Mouse (Mus musculus) spleen, adult 2 months (tissue): ENCODE results near the gene Clip3. TPM values are rescaled to one million over a fixed set of nuclear protein-coding genes. Genes with fewer than 3 reads are reported as not detected.

Experiments
- DNase-seq, 2 experiments: peaks; one replicate each; pipeline versions ENCODE4 v3.0.0 to v3.0.0-alpha.2; 2012 to 2021; ENCODE audit warnings: low spot score in 2 of 2, low read depth in 1 of 2
- H3K27ac ChIP-seq: fragments of 200-500 bp; 2 replicates; pipeline ENCODE4 v1.5.1; 2012; ENCODE audit warnings: low read length, inconsistent platforms; ENCODE audit not compliant: insufficient read depth
- H3K27me3 ChIP-seq: fragments of 200-500 bp; 2 replicates; pipeline ENCODE4 v1.6.1; 2012; ENCODE audit warnings: mild to moderate bottlenecking, moderate library complexity, low read length, inconsistent platforms; ENCODE audit not compliant: control insufficient read depth, insufficient read depth
- H3K36me3 ChIP-seq: fragments of 200-500 bp; 2 replicates; pipeline ENCODE4 v1.6.1; 2012; ENCODE audit warnings: mild to moderate bottlenecking, low read length, inconsistent platforms; ENCODE audit not compliant: control insufficient read depth, insufficient read depth
- H3K4me1 ChIP-seq: fragments of 200-500 bp; 2 replicates; pipeline ENCODE4 v1.6.1; 2011; ENCODE audit warnings: inconsistent platforms; ENCODE audit not compliant: control insufficient read depth, insufficient read depth, insufficient read length
- H3K4me3 ChIP-seq: fragments of 200-500 bp; 2 replicates; pipeline ENCODE4 v1.5.1; 2011; ENCODE audit warnings: mild to moderate bottlenecking, inconsistent platforms; ENCODE audit not compliant: insufficient read depth, insufficient read length; ENCODE audit errors: extremely low read depth
- CTCF ChIP-seq: fragments of 200-500 bp; IDR thresholded peaks from 2 replicates; pipeline ENCODE4 v1.5.1; 2011; ENCODE audit warnings: mild to moderate bottlenecking, inconsistent platforms; ENCODE audit not compliant: insufficient read depth, insufficient read length, insufficient replicate concordance; ENCODE audit errors: extremely low read depth
- POLR2A ChIP-seq: fragments of 200-500 bp; IDR thresholded peaks from 2 replicates; pipeline ENCODE4 v1.6.1; 2011; ENCODE audit warnings: low read depth, low read length, inconsistent platforms
- WGBS: fragments of 180-500 bp; shearing (Covaris S2); methylation state at CpG from one replicate; pipeline ENCODE4 v1.1.7; 2018; 5-methylcytosine and 5-hydroxymethylcytosine counted together
- polyA plus RNA-seq: library from polyadenylated mRNA; depleted of rRNA; stranded (reverse); fragments of >200 nt; gene quantifications from 2 replicates; pipeline ENCODE4 v1.2.3, GENCODE M21; 2012

Clip3 gene
- polyA plus RNA-seq, 1 experiment = 10.0 TPM

- TF ChIP-seq POLR2A (no peak), CTCF (no peak)
- 64% methylated on average over 15 of the region's 15 CpGs for WGBS
- H3K4me1 ChIP-seq = peaks cover 3% of the 10 kb centered on the region; the same call in 1 of the 2 replicates
- H3K4me3 ChIP-seq = peak overlapping the region; percentile 70
- H3K27me3 ChIP-seq = no peaks in the 10 kb centered on the region
- H3K27ac ChIP-seq = no peak overlapping the region
- peaks cover 3% of the 10 kb centered on the region for H3K36me3 ChIP-seq
- no peak for DNase-seq
These were observed 18.0 kb downstream of the Clip3 start for GRCm38 (mm10) chr7:30309395-30310129.

GRCm38 (mm10) chr7:30310136-30310535 lies 18.6 kb downstream of the Clip3 start:
- peaks cover 3% of the 10 kb centered on the region for H3K36me3 ChIP-seq
- WGBS = 89% methylated on average over 12 of the region's 12 CpGs
- TF ChIP-seq POLR2A = no peak
- no peak for TF ChIP-seq CTCF
- H3K4me3 ChIP-seq = no peak overlapping the region
- H3K4me1 ChIP-seq = peaks cover 3% of the 10 kb centered on the region; the same call in 1 of the 2 replicates
- H3K27ac ChIP-seq = no peak overlapping the region
- H3K27me3 ChIP-seq = no peaks in the 10 kb centered on the region
- no peak for DNase-seq

GRCm38 (mm10) chr7:30313666-30314320 lies 22.3 kb downstream of the Clip3 start:
- no peaks in the 10 kb centered on the region for H3K27me3 ChIP-seq
- peaks cover 3% of the 10 kb centered on the region; the same call in 1 of the 2 replicates for H3K4me1 ChIP-seq
- TF ChIP-seq CTCF (no peak), POLR2A (no peak)
- H3K4me3 ChIP-seq = no peak overlapping the region
- H3K36me3 ChIP-seq = peaks cover 3% of the 10 kb centered on the region
- DNase-seq = no peak
- 90% methylated on average over 27 of the region's 27 CpGs for WGBS
- H3K27ac ChIP-seq = no peak overlapping the region

GRCm38 (mm10) chr7:30314721-30315155 lies 23.2 kb downstream of the Clip3 start, which contains the start of gene Syne4:
Gene Syne4 (plus strand): TSS chr7:30314807.
- DNase-seq = no peak
- 57% methylated on average over 9 of the region's 9 CpGs for WGBS
- Histone ChIP-seq H3K27me3 (no peaks in the 10 kb centered on the region), H3K36me3 (peaks cover 3% of the 10 kb centered on the region), H3K4me3 (no peak within 1 kb of the TSS), H3K27ac (no peak within 1 kb of the TSS), H3K4me1 (no peaks in the 10 kb centered on the region)
- no peak for TF ChIP-seq CTCF

- no peak for DNase-seq
- Histone ChIP-seq H3K36me3 (peaks cover 3% of the 10 kb centered on the region), H3K27ac (no peak overlapping the region), H3K4me1 (peaks cover 2% of the 10 kb centered on the region; the same call in 1 of the 2 replicates), H3K4me3 (no peak overlapping the region), H3K27me3 (no peaks in the 10 kb centered on the region)
- WGBS = 81% methylated on average over 13 of the region's 13 CpGs
- TF ChIP-seq POLR2A (no peak), CTCF (no peak)
These were observed 24.3 kb downstream of the Clip3 start for GRCm38 (mm10) chr7:30315559-30316529.

GRCm38 (mm10) chr7:30318142-30318541 lies 26.6 kb downstream of the Clip3 start:
- 98% methylated on average over 3 of the region's 3 CpGs for WGBS
- Histone ChIP-seq H3K4me1 (peaks cover 5% of the 10 kb centered on the region; the same call in 1 of the 2 replicates), H3K27ac (no peak overlapping the region), H3K4me3 (no peak overlapping the region), H3K27me3 (no peaks in the 10 kb centered on the region), H3K36me3 (peaks cover 1% of the 10 kb centered on the region)
- DNase-seq = no peak
- TF ChIP-seq POLR2A (no peak), CTCF (no peak)
